19 mouse cellular contexts compared by ENCODE assay signal in genomic region chr10:24911199-24911598, GRCm38 (mm10). TPM values are rescaled to one million over a fixed set of nuclear protein-coding genes. Genes with fewer than 3 reads are reported as not detected.
DNase-seq lines count a peak whose midpoint lies in the region; ATAC-seq lines count a peak whose summit lies in the region.
"Had no signal": no experiment of that assay in that cellular context is flagged by ENCODE, and none has a peak within 500 bp of the region (broad histone marks: within the 10 kb centered on the region; RNA-seq: fewer than 3 reads in every experiment).

No protein-coding gene starts in this region.

- no peaks in the 10 kb centered on the region for H3K27me3 ChIP-seq in kidney, embryonic 16.5 days (ENCODE audit: insufficient read depth, low read length)
- H3K27me3 ChIP-seq in liver, embryonic 15.5 days, result no peaks in the 10 kb centered on the region
- H3K27me3 ChIP-seq: forebrain, embryonic 12.5 days; heart, embryonic 13.5 days; midbrain, embryonic 12.5 days had no signal

- H3K4me3 ChIP-seq in kidney, embryonic 16.5 days (ENCODE audit: low read length), result no peak overlapping the region
- H3K4me3 ChIP-seq in liver, embryonic 15.5 days (replicated peaks), result no peak overlapping the region
- H3K4me3 ChIP-seq in macrophage (ENCODE audit: inconsistent target), result no peak overlapping the region
- H3K4me3 ChIP-seq: forebrain, embryonic 12.5 days; heart, embryonic 13.5 days; midbrain, embryonic 12.5 days had no signal

- DNase-seq in kidney, postnatal 36 days, result peak; percentile 8 to 11
- DNase-seq in brain, adult 2 months (ENCODE audit: low read depth, low spot score), result peak; percentile 45
- no peak for DNase-seq in yolk sac, embryonic 10.5 days (ENCODE audit: low spot score)
- DNase-seq: adrenal gland, postnatal 10 days; cerebellum, adult 9-11 months; embryo, embryonic 11 days; right cerebral cortex, postnatal 25 days had no signal

- no peak overlapping the region for H3K4me2 ChIP-seq in kidney, embryonic 16.5 days (replicated peaks; ENCODE audit: low read depth, low read length)
- no peak overlapping the region for H3K4me2 ChIP-seq in liver, embryonic 15.5 days
- H3K4me2 ChIP-seq: forebrain, embryonic 12.5 days; heart, embryonic 13.5 days; midbrain, embryonic 12.5 days had no signal

- no peak for ATAC-seq in kidney, embryonic 16.5 days (ENCODE audit: low FRiP score, low TSS enrichment)
- ATAC-seq in liver, embryonic 15.5 days (ENCODE audit: insufficient read depth), result 0 out of 2 replicates have a peak, but pooled peaks have one; percentile 22
- no peak for ATAC-seq in activated CD4-positive, CD25-positive, alpha-beta regulatory T cell, adult 4 months
- ATAC-seq: CD4-positive, CD25-positive, alpha-beta regulatory T cell, adult 4 months had no signal

- peaks cover 74% of the 10 kb centered on the region for H3K36me3 ChIP-seq in kidney, embryonic 16.5 days (ENCODE audit: insufficient read depth, low read length)
- peaks cover 84% of the 10 kb centered on the region for H3K36me3 ChIP-seq in liver, embryonic 15.5 days (replicated peaks)
- H3K36me3 ChIP-seq in macrophage (ENCODE audit: inconsistent target), result peaks cover 70% of the 10 kb centered on the region

- no peaks in the 10 kb centered on the region for H3K9me3 ChIP-seq in kidney, embryonic 16.5 days (ENCODE audit: low read length)
- H3K9me3 ChIP-seq in liver, embryonic 15.5 days (replicated peaks), result no peaks in the 10 kb centered on the region
- H3K9me3 ChIP-seq: forebrain, embryonic 12.5 days; heart, embryonic 13.5 days; midbrain, embryonic 12.5 days had no signal

- H3K79me2 ChIP-seq in macrophage (ENCODE audit: inconsistent target), result no peaks in the 10 kb centered on the region

- no peak overlapping the region for H3K27ac ChIP-seq in kidney, embryonic 16.5 days (ENCODE audit: low read length)
- H3K27ac ChIP-seq in liver, embryonic 15.5 days (replicated peaks), result no peak overlapping the region
- peak overlapping the region; percentile 64 for H3K27ac ChIP-seq in macrophage
- H3K27ac ChIP-seq: forebrain, embryonic 12.5 days; heart, embryonic 13.5 days; kidney, postnatal 0 days; liver, embryonic 14.5 days; midbrain, embryonic 12.5 days had no signal

- H3K4me1 ChIP-seq in kidney, embryonic 16.5 days (ENCODE audit: insufficient read depth, low read length), result no peaks in the 10 kb centered on the region
- no peaks in the 10 kb centered on the region for H3K4me1 ChIP-seq in liver, embryonic 15.5 days (replicated peaks)
- H3K4me1 ChIP-seq: forebrain, embryonic 12.5 days; heart, embryonic 13.5 days; midbrain, embryonic 12.5 days had no signal

- 88% methylated on average over 8 of the region's 8 CpGs for WGBS in kidney, embryonic 16.5 days
- 68% methylated on average over 8 of the region's 8 CpGs for WGBS in liver, embryonic 15.5 days (ENCODE audit: insufficient replicate concordance)
- 25% methylated on average over 8 of the region's 8 CpGs for WGBS in macrophage (ENCODE audit: missing documents)

- H3K9ac ChIP-seq in kidney, embryonic 16.5 days (replicated peaks; ENCODE audit: low read length), result no peak overlapping the region
- no peak overlapping the region for H3K9ac ChIP-seq in liver, embryonic 15.5 days
- H3K9ac ChIP-seq: forebrain, embryonic 12.5 days; heart, embryonic 13.5 days; liver, embryonic 14.5 days; midbrain, embryonic 12.5 days had no signal

RNA-seq across cellular contexts. Expression of gene Arg1, which starts 16.1 kb away (rescaled TPM):
- 2.2 and 3.1 TPM in 2 replicates for polyA plus RNA-seq in kidney, embryonic 16.5 days (2015; fragmentation: Nextera tagmentation; extraction: Ambion mirVana)
- polyA plus RNA-seq in liver, embryonic 15.5 days (2015; fragmentation: Nextera tagmentation; extraction: Ambion mirVana), result 59.6 and 87.7 TPM in 2 replicates
- not detected for total RNA-seq in macrophage (2018; cell fraction: chromatin; rRNA removed)
- total RNA-seq in macrophage (2018; cell fraction: cytosol; rRNA removed), result not detected
- total RNA-seq in macrophage (2018; cell fraction: nucleus; rRNA removed), result not detected
- polyA plus RNA-seq in macrophage (2018), result 0.23 TPM in 1 of 3 replicates, not detected in the others
- polyA plus RNA-seq in activated CD4-positive, CD25-positive, alpha-beta regulatory T cell, adult 4 months (2017; shearing (Covaris generic)), result 1 to 10 TPM; 1.2 TPM
- total RNA-seq: gastrocnemius, adult 18-20 months; MEL had no signal

RNA-seq across cellular contexts. Expression of gene Med23, which starts 41.4 kb away (rescaled TPM):
- 24.0 and 26.6 TPM in 2 replicates for polyA plus RNA-seq in kidney, embryonic 16.5 days (2015; fragmentation: Nextera tagmentation; extraction: Ambion mirVana)
- polyA plus RNA-seq in liver, embryonic 15.5 days (2015; fragmentation: Nextera tagmentation; extraction: Ambion mirVana), result 5.9 and 6.2 TPM in 2 replicates
- total RNA-seq in macrophage (2018; cell fraction: chromatin; rRNA removed), result 10 to 100 TPM; 37.9 to 98.3 (median 76.0) TPM
- total RNA-seq in macrophage (2018; cell fraction: cytosol; rRNA removed), result 10 to 100 TPM; 10.2 to 18.6 (median 15.6) TPM
- total RNA-seq in macrophage (2018; cell fraction: nucleus; rRNA removed), result 10 to 100 TPM; 19.9 to 59.2 (median 38.3) TPM
- 11.6 to 15.4 TPM (median 14.3 TPM) in 3 replicates for polyA plus RNA-seq in macrophage (2018)
- 10 to 100 TPM; 18.4 to 22.6 TPM for polyA plus RNA-seq in activated CD4-positive, CD25-positive, alpha-beta regulatory T cell, adult 4 months (2017; shearing (Covaris generic))

Comparison
In these comparisons a context has a peak if more than half of its experiments do, and no peak if none do; other contexts are left out.
1. RNA of gene Arg1, which starts 16.1 kb away (polyA plus RNA-seq): 59.6 to 87.7 TPM in liver, embryonic 15.5 days; 2.2 to 3.1 TPM in kidney, embryonic 16.5 days, 1.2 TPM in activated CD4-positive, CD25-positive, alpha-beta regulatory T cell, adult 4 months and 0.23 TPM in macrophage; every median in the first group is over 10 times any median in the second.